Mouse (Mus musculus): Measurements from ENCODE around the gene Aanat.

DNA sequence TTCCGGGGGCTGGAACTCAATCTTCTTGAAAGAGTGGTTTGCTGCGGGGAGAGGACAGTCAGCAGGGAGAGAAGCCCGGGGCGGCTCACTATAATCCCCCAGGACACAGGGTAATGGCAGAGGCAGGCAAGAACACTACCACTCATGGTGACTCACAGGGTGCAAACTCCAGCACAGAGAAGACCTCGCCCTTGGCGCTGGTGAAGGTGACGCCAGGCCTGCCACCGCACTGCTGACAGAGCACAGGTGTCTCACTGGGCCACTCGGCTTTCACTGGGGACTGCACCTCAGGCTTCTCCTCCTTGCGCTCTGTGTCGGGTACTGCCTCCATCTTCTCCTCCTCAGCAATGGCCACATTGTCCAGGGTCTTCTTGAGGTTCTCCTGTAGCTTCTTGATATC, 45.0 kb upstream of the Aanat start:
- TF ChIP-seq GATA1 (IDR thresholded peaks at IDR 0.05; ENCODE audit: low read length), result no peak
- no peak for TF ChIP-seq TAL1 (IDR thresholded peaks at IDR 0.05; ENCODE audit: low read length)

Measured in erythroblast, embryonic 14.5 days (primary cell).